Mouse (Mus musculus) C2C12 (cell line): ENCODE results near the gene Mrpl34.

Experiments
- CTCF ChIP-seq: IDR thresholded peaks from one replicate; pipeline ENCODE4 v1.5.1; 2011; ENCODE audit not compliant: control insufficient read depth, insufficient read depth, insufficient read length
- USF1 ChIP-seq: IDR thresholded peaks from one replicate; pipeline ENCODE4 v1.6.1; 2011; ENCODE audit warnings: low read depth, mild to moderate bottlenecking, control low read depth, moderate library complexity

- TF ChIP-seq CTCF (no peak), USF1 (no peak)
Measured at GRCm38 (mm10) chr8:71475702-71476075, 10.9 kb downstream of the Mrpl34 start.
